Comparison of ENCODE assay signal across 33 mouse cellular contexts in genomic region chr17:4360413-4361320, GRCm38 (mm10).
A peak's percentile ranks its signal among the peaks of the same experiment; 100 is the strongest.
DNase-seq lines count a peak whose midpoint lies in the region; ATAC-seq lines count a peak whose summit lies in the region.
"Had no signal": no experiment of that assay in that cellular context is flagged by ENCODE, and none has a peak within 500 bp of the region (broad histone marks: within the 10 kb centered on the region; RNA-seq: fewer than 3 reads in every experiment).

No protein-coding gene starts in this region.

- no peak overlapping the region for H3K4me2 ChIP-seq in forebrain, embryonic 15.5 days (replicated peaks)
- no peak overlapping the region for H3K4me2 ChIP-seq in embryonic facial prominence, embryonic 11.5 days (ENCODE audit: low read depth, low read length)
- H3K4me2 ChIP-seq: embryonic facial prominence, embryonic 13.5 days; heart, embryonic 12.5 days; hindbrain, embryonic 13.5 days; limb, embryonic 13.5 days; liver, embryonic 13.5 days; midbrain, embryonic 11.5 days; neural tube, embryonic 12.5 days had no signal

- H3K9me3 ChIP-seq in forebrain, embryonic 15.5 days: no peaks in the 10 kb centered on the region
- no peaks in the 10 kb centered on the region for H3K9me3 ChIP-seq in forebrain, embryonic 10.5 days
- no peaks in the 10 kb centered on the region for H3K9me3 ChIP-seq in embryonic facial prominence, embryonic 11.5 days (replicated peaks; ENCODE audit: control insufficient read depth, low read length)
- H3K9me3 ChIP-seq: embryonic facial prominence, embryonic 13.5 days; heart, embryonic 12.5 days; hindbrain, embryonic 13.5 days; limb, embryonic 13.5 days; liver, embryonic 13.5 days; neural tube, embryonic 12.5 days had no signal

- peak overlapping the region; percentile 33; the same call in 1 of the 2 replicates for H3K27ac ChIP-seq in forebrain, embryonic 15.5 days (replicated peaks)
- H3K27ac ChIP-seq in forebrain, embryonic 10.5 days: no peak overlapping the region
- H3K27ac ChIP-seq in embryonic facial prominence, embryonic 11.5 days (replicated peaks; ENCODE audit: low read depth, low read length): no peak overlapping the region
- H3K27ac ChIP-seq: embryonic facial prominence, embryonic 13.5 days; gastrocnemius, adult 2 months; heart, adult 2 months; hindbrain, embryonic 13.5 days; left cerebral cortex, adult 2 months; limb, embryonic 13.5 days; liver, embryonic 13.5 days; neural tube, embryonic 12.5 days; stomach, postnatal 0 days had no signal

- no peak overlapping the region for H3K4me3 ChIP-seq in forebrain, embryonic 15.5 days
- no peak overlapping the region for H3K4me3 ChIP-seq in forebrain, embryonic 10.5 days
- H3K4me3 ChIP-seq in embryonic facial prominence, embryonic 11.5 days (ENCODE audit: low read depth, low read length): no peak overlapping the region
- H3K4me3 ChIP-seq: embryonic facial prominence, embryonic 13.5 days; gastrocnemius, adult 2 months; heart, adult 2 months; heart, embryonic 12.5 days; hindbrain, embryonic 13.5 days; left cerebral cortex, adult 2 months; limb, embryonic 13.5 days; liver, embryonic 13.5 days; myocyte; neural tube, embryonic 12.5 days had no signal

- H3K27me3 ChIP-seq in forebrain, embryonic 15.5 days: no peaks in the 10 kb centered on the region
- H3K27me3 ChIP-seq in forebrain, embryonic 10.5 days (ENCODE audit: poor library complexity, severe bottlenecking): no peaks in the 10 kb centered on the region
- H3K27me3 ChIP-seq in embryonic facial prominence, embryonic 11.5 days (ENCODE audit: control insufficient read depth, insufficient read depth, low read length): no peaks in the 10 kb centered on the region
- H3K27me3 ChIP-seq: embryonic facial prominence, embryonic 13.5 days; heart, embryonic 12.5 days; hindbrain, embryonic 13.5 days; limb, embryonic 13.5 days; liver, embryonic 13.5 days; neural tube, embryonic 12.5 days had no signal

- no peak for DNase-seq in forebrain, embryonic 10.5 days (ENCODE audit: extremely low spot score, low spot score)
- peak; percentile 19 for DNase-seq in brain, adult 2 months (ENCODE audit: low read depth, low spot score)
- DNase-seq in embryonic facial prominence, embryonic 11.5 days (ENCODE audit: low spot score): peak; percentile 21
- DNase-seq in layer of hippocampus, postnatal 14 days (ENCODE audit: low spot score in 2 of 2): no peak
- DNase-seq: adrenal gland, postnatal 14 days; cerebellum, adult 2 months; cerebellum, postnatal 25 days; gastrocnemius, adult 2 months; gastrocnemius, postnatal 36 days; heart, adult 2 months; heart, postnatal 4 days; kidney, adult 9 months; kidney, postnatal 10 days; liver, embryonic 13.5 days; lung, adult 18-20 months; lung, postnatal 10 days; right cerebral cortex, adult 18-20 months; spleen, adult 18-20 months; thymus, adult 2 months; thymus, postnatal 36 days had no signal

- 21% methylated on average over 4 of the region's 4 CpGs for WGBS in forebrain, embryonic 15.5 days
- WGBS in forebrain, embryonic 10.5 days: 81% methylated on average over 4 of the region's 4 CpGs
- 54% methylated on average over 4 of the region's 4 CpGs for WGBS in embryonic facial prominence, embryonic 11.5 days

- no peaks in the 10 kb centered on the region for H3K36me3 ChIP-seq in forebrain, embryonic 15.5 days
- H3K36me3 ChIP-seq in forebrain, embryonic 10.5 days (replicated peaks): no peaks in the 10 kb centered on the region
- H3K36me3 ChIP-seq in embryonic facial prominence, embryonic 11.5 days (replicated peaks; ENCODE audit: control insufficient read depth, insufficient read depth, low read depth, low read length): no peaks in the 10 kb centered on the region
- H3K36me3 ChIP-seq: embryonic facial prominence, embryonic 13.5 days; heart, embryonic 12.5 days; hindbrain, embryonic 13.5 days; limb, embryonic 13.5 days; liver, embryonic 13.5 days; neural tube, embryonic 12.5 days had no signal

- peak; percentile 73 for ATAC-seq in forebrain, embryonic 15.5 days (replicated peaks)
- ATAC-seq in embryonic facial prominence, embryonic 11.5 days (replicated peaks; ENCODE audit: insufficient number of reproducible peaks, low FRiP score, low TSS enrichment, low read depth): no peak
- ATAC-seq in megakaryocyte progenitor cell, adult 5-6 weeks (replicated peaks; ENCODE audit: poor library complexity): peak; percentile 39
- no peak; the same call in 1 of the 2 replicates for ATAC-seq in megakaryocyte-erythroid progenitor cell, adult 5-6 weeks (replicated peaks; ENCODE audit: low FRiP score, low TSS enrichment, poor library complexity, severe bottlenecking)
- ATAC-seq: intestine, embryonic 16.5 days had no signal

- H3K9ac ChIP-seq in forebrain, embryonic 15.5 days (replicated peaks): no peak overlapping the region
- H3K9ac ChIP-seq in embryonic facial prominence, embryonic 11.5 days (replicated peaks; ENCODE audit: low read length): no peak overlapping the region
- H3K9ac ChIP-seq: embryonic facial prominence, embryonic 13.5 days; heart, embryonic 12.5 days; hindbrain, embryonic 13.5 days; limb, embryonic 13.5 days; liver, embryonic 13.5 days; neural tube, embryonic 12.5 days had no signal

- H3K4me1 ChIP-seq in forebrain, embryonic 15.5 days: no peaks in the 10 kb centered on the region
- no peaks in the 10 kb centered on the region for H3K4me1 ChIP-seq in forebrain, embryonic 10.5 days
- H3K4me1 ChIP-seq in embryonic facial prominence, embryonic 11.5 days (ENCODE audit: control insufficient read depth, insufficient read depth, low read length): no peaks in the 10 kb centered on the region
- H3K4me1 ChIP-seq: embryonic facial prominence, embryonic 13.5 days; hindbrain, embryonic 13.5 days; limb, embryonic 13.5 days; liver, embryonic 13.5 days; neural tube, embryonic 12.5 days had no signal

Comparison
In these comparisons a context has a peak if more than half of its experiments do, and no peak if none do; other contexts are left out.
1. ATAC-seq: peak in forebrain, embryonic 15.5 days (single experiment) and megakaryocyte progenitor cell, adult 5-6 weeks (single experiment); none in embryonic facial prominence, embryonic 11.5 days (single experiment) and megakaryocyte-erythroid progenitor cell, adult 5-6 weeks (single experiment).
2. DNase-seq: peak in brain, adult 2 months (single experiment) and embryonic facial prominence, embryonic 11.5 days (single experiment); none in forebrain, embryonic 10.5 days (single experiment) and layer of hippocampus, postnatal 14 days (0 of 2).